Mouse (Mus musculus) liver, postnatal 0 days (tissue): ENCODE results near the gene Stoml2.

Experiments
- CTCF ChIP-seq: sonication (generic); IDR thresholded peaks from 2 replicates; pipeline ENCODE4 v1.5.1; 2016; ENCODE audit warnings: antibody characterized with exemption, low read depth
- EP300 ChIP-seq: IDR thresholded peaks from 2 replicates; pipeline ENCODE4 v1.6.1; 2016; ENCODE audit warnings: antibody characterized with exemption, low read depth, mild to moderate bottlenecking

DNA sequence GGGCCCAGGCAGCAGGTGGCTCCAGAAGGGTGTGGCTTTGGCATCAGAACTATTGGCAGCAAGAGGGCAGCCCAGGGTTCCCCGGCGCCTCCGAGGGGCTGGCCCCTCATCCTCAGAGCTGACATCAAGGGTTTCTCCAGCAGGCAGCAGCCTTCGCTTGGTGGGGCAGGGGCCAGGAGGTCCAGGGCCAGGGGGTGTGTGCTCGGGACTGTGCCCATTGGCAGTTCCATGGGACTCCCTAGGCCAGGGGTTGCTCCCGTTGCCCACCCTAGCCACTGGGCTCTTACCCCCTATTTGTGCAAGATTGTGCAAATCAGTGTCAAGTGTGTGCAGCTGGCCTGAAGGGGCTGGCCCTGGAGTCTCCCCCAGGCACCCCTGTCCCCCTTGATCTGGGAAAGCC lies 4.3 kb upstream of the Stoml2 start:
- TF ChIP-seq EP300 (no peak), CTCF (no peak)
